Mouse (Mus musculus): ENCODE results near the gene Mtss1l.

- TF ChIP-seq POLR2A (IDR thresholded peaks at IDR 0.05; ENCODE audit: low read depth, low read length): no peak
- TF ChIP-seq CTCF (conservative IDR thresholded peaks at IDR 0.05; ENCODE audit: insufficient read depth, insufficient read length, low read depth, low read length): peak; percentile 36
These were observed 54.0 kb downstream of the Mtss1l start for GRCm38 (mm10) chr8:110775316-110775715.

All from kidney, adult 2 months (tissue).